Comparison of ENCODE assay signal across 8 mouse cellular contexts in genomic region chr9:22156497-22157245, GRCm38 (mm10). TPM values are rescaled to one million over a fixed set of nuclear protein-coding genes. Genes with fewer than 3 reads are reported as not detected.
DNase-seq lines count a peak whose midpoint lies in the region; ATAC-seq and TF ChIP-seq lines count a peak whose summit lies in the region.

TSS of gene Pigyl (plus strand) at chr9:22156846.

- peak within 1 kb of the TSS; percentile 75 for H3K9ac ChIP-seq in ES-Bruce4 (ENCODE audit: low read depth, poor library complexity, severe bottlenecking)
- peak within 1 kb of the TSS; percentile 88 for H3K9ac ChIP-seq in forebrain, embryonic 14.5 days (ENCODE audit: low read length)
- H3K9ac ChIP-seq in neural tube, embryonic 15.5 days (replicated peaks) = peak within 1 kb of the TSS; percentile 86

- peak within 1 kb of the TSS; percentile 86 for H3K4me3 ChIP-seq in ES-Bruce4 (ENCODE audit: low read depth, low read length)
- H3K4me3 ChIP-seq in forebrain, embryonic 14.5 days (ENCODE audit: low read depth, low read length) = peak within 1 kb of the TSS; percentile 66
- peak within 1 kb of the TSS; percentile 78 for H3K4me3 ChIP-seq in neural tube, embryonic 15.5 days (replicated peaks)

- 0 out of 2 replicates have a peak, but pooled peaks cover 4% of the 10 kb centered on the region for H3K9me3 ChIP-seq in ES-Bruce4 (replicated peaks; ENCODE audit: control insufficient read depth, insufficient read depth, low read length, poor library complexity, severe bottlenecking)
- no peaks in the 10 kb centered on the region for H3K9me3 ChIP-seq in forebrain, embryonic 14.5 days (replicated peaks; ENCODE audit: control insufficient read depth, low read length)
- H3K9me3 ChIP-seq in neural tube, embryonic 15.5 days (replicated peaks) = no peaks in the 10 kb centered on the region

- H3K36me3 ChIP-seq in ES-Bruce4 (ENCODE audit: control insufficient read depth, insufficient read depth, low read length, poor library complexity, severe bottlenecking) = peaks cover 6% of the 10 kb centered on the region; the same call in 1 of the 2 replicates
- H3K36me3 ChIP-seq in forebrain, embryonic 14.5 days (ENCODE audit: control insufficient read depth, insufficient read depth, low read length) = no peaks in the 10 kb centered on the region; the same call in 1 of the 2 replicates
- no peaks in the 10 kb centered on the region; the same call in 1 of the 2 replicates for H3K36me3 ChIP-seq in neural tube, embryonic 15.5 days

- no peak for TF ChIP-seq CTCF in ES-Bruce4 (IDR thresholded peaks at IDR 0.05; ENCODE audit: low read depth, low read length)

- H3K27ac ChIP-seq in ES-Bruce4 (ENCODE audit: insufficient read depth, low read length) = peak within 1 kb of the TSS; percentile 46
- peak within 1 kb of the TSS; percentile 82 for H3K27ac ChIP-seq in forebrain, embryonic 14.5 days (ENCODE audit: low read depth, low read length)
- peak within 1 kb of the TSS; percentile 96 for H3K27ac ChIP-seq in neural tube, embryonic 15.5 days (replicated peaks)

- peak; percentile 79 for TF ChIP-seq POLR2A in ES-Bruce4 (IDR thresholded peaks at IDR 0.05; ENCODE audit: insufficient read depth, low read length)

- under 1% methylated on average over 65 of the region's 65 CpGs for WGBS in forebrain, embryonic 14.5 days
- under 1% methylated on average over 65 of the region's 65 CpGs for WGBS in neural tube, embryonic 15.5 days

- peak within 1 kb of the TSS; percentile 74 for H3K4me2 ChIP-seq in forebrain, embryonic 14.5 days (ENCODE audit: low read length)
- H3K4me2 ChIP-seq in neural tube, embryonic 15.5 days = peak within 1 kb of the TSS; percentile 66

- peak; percentile 99 for DNase-seq in forebrain, embryonic 14.5 days (ENCODE audit: low spot score)
- DNase-seq in heart, postnatal 14 days = peak; percentile 99 to 100
- peak; percentile 99 for DNase-seq in layer of hippocampus, adult 11-12 months (ENCODE audit: low spot score)
- peak; percentile 99 for DNase-seq in lung, adult 18-20 months
- DNase-seq in testis, postnatal 14 days (ENCODE audit: low spot score) = peak; percentile 99

- H3K27me3 ChIP-seq in ES-Bruce4 (ENCODE audit: control insufficient read depth, insufficient read depth, low read length, poor library complexity, severe bottlenecking) = no peaks in the 10 kb centered on the region
- no peaks in the 10 kb centered on the region for H3K27me3 ChIP-seq in forebrain, embryonic 14.5 days (replicated peaks; ENCODE audit: control insufficient read depth, insufficient read depth, low read length)
- H3K27me3 ChIP-seq in neural tube, embryonic 15.5 days (replicated peaks) = no peaks in the 10 kb centered on the region

- no peak; the same call in 1 of the 2 replicates for TF ChIP-seq EP300 in ES-Bruce4 (IDR thresholded peaks at IDR 0.05; ENCODE audit: insufficient read depth, low read depth, low read length)

- H3K4me1 ChIP-seq in ES-Bruce4 (ENCODE audit: control insufficient read depth, insufficient read depth, low read length) = peaks cover 3% of the 10 kb centered on the region
- peaks cover 7% of the 10 kb centered on the region; the same call in 1 of the 2 replicates for H3K4me1 ChIP-seq in forebrain, embryonic 14.5 days (ENCODE audit: control insufficient read depth, insufficient read depth, low read length)
- H3K4me1 ChIP-seq in neural tube, embryonic 15.5 days = peaks cover 22% of the 10 kb centered on the region

- intact Hi-C loops in heart, postnatal 14 days (cut with DNase I) = loop anchor here (2.0 to 5.0 kb wide), 2 partner anchors 68 to 251 kb away; partner anchors contain the start of gene Zfp809

- peak; percentile 95 for ATAC-seq in cerebellum, adult (ENCODE audit: insufficient number of reproducible peaks, low FRiP score, low TSS enrichment)
- ATAC-seq in forebrain, embryonic 14.5 days = peak; percentile 99
- peak; percentile 98 for ATAC-seq in neural tube, embryonic 15.5 days (ENCODE audit: low FRiP score)

RNA-seq across cellular contexts. Expression of gene Pigyl, which starts in this region (rescaled TPM):
- polyA plus RNA-seq in ES-Bruce4 (2011; ENCODE audit: insufficient read depth, insufficient read length, low read depth, missing spikeins) = 83.8 and 86.5 TPM in 2 replicates
- polyA plus RNA-seq in forebrain, embryonic 14.5 days (2014; fragmentation: Nextera tagmentation; extraction: Ambion mirVana) = 93.5 and 109 TPM in 2 replicates
- 10 to 100 TPM; 42.8 to 44.2 TPM for total RNA-seq in heart, postnatal 14 days (2021)
- polyA plus RNA-seq in neural tube, embryonic 15.5 days (2015; fragmentation: Nextera tagmentation; extraction: Ambion mirVana) = 92.5 and 97.0 TPM in 2 replicates

Comparison
In these comparisons a context has a peak if more than half of its experiments do, and no peak if none do; other contexts are left out.
1. Peak in every context shown above with its lines: DNase-seq, ATAC-seq, H3K4me3 ChIP-seq and H3K27ac ChIP-seq.
2. H3K27ac ChIP-seq: peak in every context shown above with its lines; median percentile 96 in neural tube, embryonic 15.5 days; 82 in forebrain, embryonic 14.5 days; 46 in ES-Bruce4.